Mouse (Mus musculus) hindbrain, embryonic 11.5 days (tissue): Measurements from ENCODE around the gene Neurl1b. TPM values are rescaled to one million over a fixed set of nuclear protein-coding genes. Genes with fewer than 3 reads are reported as not detected.

Experiments used
- ATAC-seq: fragments of 200-750 bp; cut with Nextera tagmentation; 2 replicates; pipeline ENCODE4 v1.8.0; 2017; ENCODE audit warnings: mild to moderate bottlenecking, moderate TSS enrichment, moderate library complexity; ENCODE audit not compliant: low FRiP score
- DNase-seq: peaks from one replicate; pipeline ENCODE4 v3.0.0-alpha.2; 2015; ENCODE audit warnings: low spot score
- H3K27ac ChIP-seq: fragments of 300-500 bp; sonication (generic); 2 replicates; pipeline ENCODE4 v1.5.1; 2014; ENCODE audit warnings: mild to moderate bottlenecking, low read depth, low read length
- H3K27me3 ChIP-seq: fragments of 300-500 bp; sonication (generic); 2 replicates; pipeline ENCODE4 v1.6.1; 2014; ENCODE audit warnings: mild to moderate bottlenecking, low read length, moderate library complexity, mixed read lengths; ENCODE audit not compliant: control insufficient read depth, insufficient read depth
- H3K36me3 ChIP-seq: fragments of 300-500 bp; sonication (generic); 2 replicates; pipeline ENCODE4 v1.6.1; 2014; ENCODE audit warnings: mild to moderate bottlenecking, low read length, moderate library complexity, mixed read lengths; ENCODE audit not compliant: control insufficient read depth, insufficient read depth
- H3K4me1 ChIP-seq: fragments of 300-500 bp; sonication (generic); replicated peaks from 2 replicates; pipeline ENCODE4 v1.6.1; 2014; ENCODE audit warnings: low read length, mixed read lengths; ENCODE audit not compliant: control insufficient read depth, insufficient read depth
- H3K4me2 ChIP-seq: fragments of 300-500 bp; sonication (generic); replicated peaks from 2 replicates; pipeline ENCODE4 v1.6.1; 2014; ENCODE audit warnings: mild to moderate bottlenecking, low read depth, low read length
- H3K4me3 ChIP-seq: fragments of 300-500 bp; sonication (generic); 2 replicates; pipeline ENCODE4 v1.5.1; 2014; ENCODE audit warnings: low read depth, low read length
- H3K9ac ChIP-seq: fragments of 300-500 bp; sonication (generic); 2 replicates; pipeline ENCODE4 v1.6.1; 2014; ENCODE audit warnings: low read depth, low read length
- H3K9me3 ChIP-seq: fragments of 300-500 bp; sonication (generic); 2 replicates; pipeline ENCODE4 v1.6.1; 2016; ENCODE audit warnings: low read length; ENCODE audit not compliant: control insufficient read depth
- WGBS: fragments of 180-500 bp; shearing (Covaris S2); extraction: QIAGEN DNeasy Blood & Tissue Kit; methylation state at CpG from one replicate; pipeline ENCODE4 v1.1.7; 2014; 5-methylcytosine and 5-hydroxymethylcytosine counted together
- polyA plus RNA-seq: library from polyadenylated mRNA; unstranded; fragments of >200 nt; fragmentation: Nextera tagmentation; extraction: Ambion mirVana; gene quantifications from 2 replicates; pipeline ENCODE4 v1.2.1, GENCODE M21; 2014

Neurl1b gene
- polyA plus RNA-seq, 1 experiment from 2014 or later: 0.79 TPM

- no peak for DNase-seq
- H3K9ac ChIP-seq: no peak overlapping the region
- H3K4me2 ChIP-seq: no peak overlapping the region
- 85% methylated on average over 14 of the region's 14 CpGs for WGBS
- peaks cover 28% of the 10 kb centered on the region for H3K27me3 ChIP-seq
- no peaks in the 10 kb centered on the region for H3K36me3 ChIP-seq
- no peak overlapping the region for H3K27ac ChIP-seq
- H3K4me3 ChIP-seq: no peak overlapping the region
- no peak for ATAC-seq
- peaks cover 5% of the 10 kb centered on the region for H3K4me1 ChIP-seq
- H3K9me3 ChIP-seq: no peaks in the 10 kb centered on the region
These were observed 22.6 kb downstream of the Neurl1b start for GRCm38 (mm10) chr17:26437089-26437815.

- Histone ChIP-seq H3K4me1 (peaks cover 5% of the 10 kb centered on the region), H3K9me3 (no peaks in the 10 kb centered on the region), H3K4me3 (peak overlapping the region; percentile 36), H3K4me2 (peak overlapping the region; percentile 67), H3K9ac (peak overlapping the region; percentile 37; the same call in 1 of the 2 replicates), H3K27ac (no peak overlapping the region), H3K27me3 (peaks cover 26% of the 10 kb centered on the region), H3K36me3 (no peaks in the 10 kb centered on the region)
- ATAC-seq (no peak), DNase-seq (peak; percentile 43)
- WGBS: 4% methylated on average over 39 of the region's 52 CpGs
These were observed 24.4 kb downstream of the Neurl1b start for GRCm38 (mm10) chr17:26439001-26439400.

DNA sequence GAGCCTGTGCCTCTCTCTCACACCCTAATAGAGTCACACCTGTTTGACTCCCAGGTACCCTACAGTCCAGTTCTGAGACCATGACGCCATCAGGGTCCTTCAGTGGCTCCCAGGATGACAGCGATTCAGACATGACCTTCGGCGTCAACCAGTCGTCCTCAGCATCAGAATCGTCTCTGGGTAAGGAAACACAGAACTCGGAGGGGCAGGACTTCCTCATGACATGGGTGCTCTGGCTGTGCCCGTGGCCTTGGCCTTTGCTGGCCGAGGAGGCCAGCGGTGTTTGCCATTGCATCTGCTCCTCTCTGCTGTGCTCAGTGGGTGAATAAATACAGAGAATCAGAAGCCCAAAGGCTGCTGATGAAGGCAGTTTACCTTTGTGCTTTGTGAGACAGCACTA, 26.4 kb downstream of the Neurl1b start:
- no peak overlapping the region for H3K27ac ChIP-seq
- no peaks in the 10 kb centered on the region for H3K9me3 ChIP-seq
- H3K27me3 ChIP-seq: peaks cover 26% of the 10 kb centered on the region
- no peak for ATAC-seq
- whole genome bisulfite sequencing: 94% methylated on average over 10 of the region's 10 CpGs
- no peak overlapping the region for H3K4me2 ChIP-seq
- peaks cover 5% of the 10 kb centered on the region for H3K4me1 ChIP-seq
- DNase-seq: no peak
- H3K36me3 ChIP-seq: no peaks in the 10 kb centered on the region
- no peak overlapping the region for H3K9ac ChIP-seq
- no peak overlapping the region for H3K4me3 ChIP-seq

GRCm38 (mm10) chr17:26442197-26442596, 27.6 kb downstream of the Neurl1b start:
- Histone ChIP-seq H3K9me3 (no peaks in the 10 kb centered on the region), H3K9ac (no peak overlapping the region), H3K27me3 (peaks cover 26% of the 10 kb centered on the region), H3K36me3 (no peaks in the 10 kb centered on the region), H3K4me1 (peaks cover 5% of the 10 kb centered on the region), H3K4me3 (no peak overlapping the region), H3K27ac (no peak overlapping the region), H3K4me2 (no peak overlapping the region)
- WGBS: 89% methylated on average over 6 of the region's 6 CpGs
- ATAC-seq: no peak
- no peak for DNase-seq

DNA sequence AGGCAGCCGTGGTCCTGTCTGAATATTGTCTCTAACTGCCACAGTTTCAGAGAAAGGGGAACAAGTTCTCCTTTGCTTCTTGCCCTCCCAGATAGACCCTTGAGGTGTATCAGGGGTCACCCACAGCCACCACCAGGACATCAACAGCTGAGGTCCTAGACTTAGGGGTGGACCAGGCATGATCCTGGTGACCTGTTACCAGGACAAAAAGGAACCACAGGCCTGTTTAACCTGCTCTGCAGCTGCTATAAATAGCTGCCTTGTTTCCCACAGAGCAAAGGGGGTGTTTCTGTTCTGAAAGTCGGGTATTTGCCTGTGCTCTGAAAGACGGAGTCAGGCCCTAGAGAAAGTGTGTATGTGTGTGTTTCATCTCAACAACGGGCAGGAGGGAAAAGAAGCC, 29.2 kb downstream of the Neurl1b start:
- WGBS: 68% methylated on average over 4 of the region's 4 CpGs
- DNase-seq: no peak

DNA sequence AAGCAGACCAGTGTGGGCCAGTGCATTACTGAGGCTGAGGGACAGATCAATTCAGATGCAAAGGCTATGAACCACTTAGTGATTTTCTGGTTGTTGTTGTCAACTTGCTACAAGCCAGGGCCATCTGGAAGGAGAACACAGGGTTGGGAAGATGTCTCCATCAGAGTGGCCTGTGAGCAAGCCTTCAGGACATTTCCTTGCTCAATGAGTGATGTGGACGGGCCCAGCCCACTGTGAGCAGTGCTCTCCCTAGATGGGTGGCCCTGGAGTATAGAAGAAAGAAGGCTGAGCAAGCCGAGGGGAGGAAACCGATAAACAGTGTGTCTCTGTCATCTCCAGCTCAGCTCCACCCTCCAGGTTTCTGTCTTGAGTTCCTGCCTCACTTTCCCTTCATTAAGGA, 34.8 kb downstream of the Neurl1b start:
- 66% methylated on average over 3 of the region's 3 CpGs for WGBS
- H3K27ac ChIP-seq: no peak overlapping the region
- ATAC-seq: no peak
- no peaks in the 10 kb centered on the region for H3K27me3 ChIP-seq
- DNase-seq: no peak
- H3K4me2 ChIP-seq: no peak overlapping the region
- no peaks in the 10 kb centered on the region for H3K9me3 ChIP-seq
- H3K4me1 ChIP-seq: no peaks in the 10 kb centered on the region
- no peaks in the 10 kb centered on the region for H3K36me3 ChIP-seq
- H3K9ac ChIP-seq: no peak overlapping the region
- no peak overlapping the region for H3K4me3 ChIP-seq

More for the DNA sequence above, 29.2 kb downstream of the Neurl1b start:
- Histone ChIP-seq H3K27me3 (peaks cover 11% of the 10 kb centered on the region), H3K36me3 (no peaks in the 10 kb centered on the region), H3K4me1 (peaks cover 1% of the 10 kb centered on the region), H3K9ac (no peak overlapping the region), H3K4me3 (no peak overlapping the region), H3K27ac (no peak overlapping the region), H3K4me2 (no peak overlapping the region), H3K9me3 (no peaks in the 10 kb centered on the region)
- no peak for ATAC-seq

- WGBS: 33% methylated on average over 8 of the region's 8 CpGs
- Histone ChIP-seq H3K4me1 (no peaks in the 10 kb centered on the region), H3K36me3 (no peaks in the 10 kb centered on the region), H3K27me3 (no peaks in the 10 kb centered on the region), H3K9ac (no peak overlapping the region), H3K4me2 (no peak overlapping the region), H3K27ac (no peak overlapping the region), H3K9me3 (no peaks in the 10 kb centered on the region), H3K4me3 (no peak overlapping the region)
- DNase-seq: peak; percentile 58
- no peak for ATAC-seq
These were observed 37.1 kb downstream of the Neurl1b start for GRCm38 (mm10) chr17:26451651-26452295.

DNA sequence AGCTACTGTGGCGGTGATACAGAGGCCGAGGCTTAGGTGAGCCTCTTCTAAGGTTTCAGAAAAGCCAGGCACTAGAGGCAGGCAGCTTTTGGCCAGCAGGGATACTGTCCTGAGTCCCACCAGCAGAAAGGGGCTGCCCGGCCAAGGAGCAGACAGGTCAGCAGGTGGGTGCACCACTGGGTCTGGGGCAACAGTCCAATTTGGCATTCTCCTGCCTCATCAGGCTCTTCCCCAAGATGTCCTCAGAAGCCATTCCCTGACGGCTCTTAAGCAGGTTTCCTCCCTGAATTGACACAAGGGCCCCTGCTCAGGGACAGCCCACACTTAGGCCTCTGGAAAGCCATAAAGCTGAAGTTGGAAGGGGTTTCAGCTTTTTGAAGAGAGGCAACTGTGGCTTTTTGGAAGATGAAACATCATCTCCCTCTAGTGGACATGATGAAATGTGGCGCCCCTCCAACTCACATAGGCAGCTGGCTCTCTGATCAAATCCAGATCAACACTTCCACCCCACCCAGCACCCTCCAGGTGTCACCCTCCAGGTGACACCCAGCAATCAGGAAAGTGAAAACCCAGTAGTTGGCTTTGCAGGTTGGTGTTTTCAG, 37.8 kb downstream of the Neurl1b start:
- Histone ChIP-seq H3K9ac (no peak overlapping the region), H3K9me3 (no peaks in the 10 kb centered on the region), H3K36me3 (no peaks in the 10 kb centered on the region), H3K4me1 (no peaks in the 10 kb centered on the region), H3K4me2 (no peak overlapping the region), H3K4me3 (no peak overlapping the region), H3K27me3 (no peaks in the 10 kb centered on the region), H3K27ac (no peak overlapping the region)
- 64% methylated on average over 5 of the region's 5 CpGs for WGBS
- peak; percentile 56 for DNase-seq
- ATAC-seq: no peak

DNA sequence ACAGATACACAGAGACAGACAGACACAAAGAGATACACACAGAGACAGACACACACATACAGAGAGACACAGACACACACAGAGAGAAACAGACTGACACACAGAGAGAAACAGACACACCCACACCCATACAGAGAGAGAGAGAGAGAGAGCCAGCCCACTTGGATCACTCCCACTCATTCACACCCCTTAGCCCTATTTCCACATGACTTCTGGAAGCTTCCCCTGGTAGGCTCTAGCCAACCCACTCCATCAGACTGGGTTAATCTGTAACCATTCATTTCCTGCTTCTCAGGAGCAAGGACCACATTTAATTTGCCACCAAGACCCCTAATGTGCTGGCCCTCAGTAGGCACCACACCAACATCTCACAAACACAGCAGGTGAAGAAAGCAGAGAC, 42.9 kb downstream of the Neurl1b start:
- Histone ChIP-seq H3K4me1 (no peaks in the 10 kb centered on the region), H3K9ac (no peak overlapping the region), H3K4me3 (no peak overlapping the region), H3K27ac (no peak overlapping the region), H3K36me3 (no peaks in the 10 kb centered on the region), H3K27me3 (no peaks in the 10 kb centered on the region), H3K9me3 (no peaks in the 10 kb centered on the region), H3K4me2 (no peak overlapping the region)
- no peak for DNase-seq
- ATAC-seq: no peak
